Mouse (Mus musculus) limb, embryonic 14.5 days (tissue): ENCODE measurements at regions not wholly inside any gene's neighbourhood (a gene's known extent, or its start where the extent isn't known, plus 50 kb on each side); places are given as distances from the start of the nearest gene placed in this dataset.

ENCODE experiments used
- ATAC-seq: fragments of 200-750 bp; cut with Nextera tagmentation; 2 replicates; pipeline ENCODE4 v1.8.0; 2017; ENCODE audit warnings: low read depth, moderate number of reproducible peaks, moderate TSS enrichment; ENCODE audit not compliant: low FRiP score
- DNase-seq: peaks from one replicate; pipeline ENCODE4 v3.0.0-alpha.2; 2015; ENCODE audit warnings: low spot score
- H3K27ac ChIP-seq: fragments of 300-500 bp; sonication (generic); replicated peaks from 2 replicates; pipeline ENCODE4 v1.5.1; 2014; ENCODE audit warnings: low read depth, mild to moderate bottlenecking, low read length, moderate library complexity, mixed read lengths
- H3K27me3 ChIP-seq: fragments of 300-500 bp; sonication (generic); 2 replicates; pipeline ENCODE4 v1.6.1; 2014; ENCODE audit warnings: low read length, mixed read lengths; ENCODE audit not compliant: control insufficient read depth, insufficient read depth
- H3K36me3 ChIP-seq: fragments of 300-500 bp; sonication (generic); 2 replicates; pipeline ENCODE4 v1.6.1; 2014; ENCODE audit warnings: mild to moderate bottlenecking, low read length, moderate library complexity, mixed read lengths; ENCODE audit not compliant: control insufficient read depth, insufficient read depth
- H3K4me1 ChIP-seq: fragments of 300-500 bp; sonication (generic); 2 replicates; pipeline ENCODE4 v1.6.1; 2014; ENCODE audit warnings: antibody characterized with exemption, low read length, mixed read lengths; ENCODE audit not compliant: control insufficient read depth, insufficient read depth
- H3K4me2 ChIP-seq: fragments of 300-500 bp; sonication (generic); replicated peaks from 2 replicates; pipeline ENCODE4 v1.6.1; 2014; ENCODE audit warnings: low read depth, mild to moderate bottlenecking, low read length, moderate library complexity; ENCODE audit not compliant: severe bottlenecking
- H3K4me3 ChIP-seq: fragments of 300-500 bp; sonication (generic); replicated peaks from 2 replicates; pipeline ENCODE4 v1.5.1; 2014; ENCODE audit warnings: low read length
- H3K9ac ChIP-seq: fragments of 300-500 bp; sonication (generic); 2 replicates; pipeline ENCODE4 v1.6.1; 2014; ENCODE audit warnings: mild to moderate bottlenecking, low read depth, low read length, moderate library complexity; ENCODE audit not compliant: severe bottlenecking
- H3K9me3 ChIP-seq: fragments of 300-500 bp; sonication (generic); 2 replicates; pipeline ENCODE4 v1.6.1; 2016; ENCODE audit warnings: low read length; ENCODE audit not compliant: control insufficient read depth
- POLR2A ChIP-seq: fragments of 200-500 bp; IDR thresholded peaks from 2 replicates; pipeline ENCODE4 v1.8.0; 2012; ENCODE audit warnings: inconsistent platforms, mild to moderate bottlenecking, moderate library complexity, borderline replicate concordance; ENCODE audit not compliant: insufficient read depth, insufficient read length; ENCODE audit errors: extremely low read depth
- WGBS: fragments of 180-500 bp; shearing (Covaris S2); extraction: QIAGEN DNeasy Blood & Tissue Kit; methylation state at CpG from one replicate; pipeline ENCODE4 v1.1.7; 2014; 5-methylcytosine and 5-hydroxymethylcytosine counted together

DNA sequence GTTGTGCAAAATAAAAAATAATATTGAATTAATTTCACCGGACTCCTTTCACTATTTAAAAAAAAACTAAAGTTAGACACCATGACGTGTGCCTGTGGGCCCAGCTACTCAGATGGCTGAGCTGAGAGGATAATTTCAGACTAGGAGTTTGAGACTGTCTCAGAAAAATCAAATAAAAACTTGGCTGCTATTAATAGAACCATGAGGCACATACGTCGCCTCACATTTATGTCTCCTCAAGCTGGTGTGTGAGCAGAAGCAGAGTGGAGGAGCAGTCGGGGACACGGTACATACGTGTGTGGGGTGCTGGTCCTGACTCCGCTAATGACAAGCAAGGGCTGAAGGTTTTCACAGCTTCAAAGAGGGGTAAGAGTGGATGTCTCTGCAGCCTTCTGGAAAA lies 52.8 kb upstream of the Dmrtb1 start:
- no peak overlapping the region for H3K27ac ChIP-seq
- DNase-seq = no peak
- no peak overlapping the region for H3K4me2 ChIP-seq
- 82% methylated on average over 8 of the region's 8 CpGs for WGBS
- no peaks in the 10 kb centered on the region for H3K9me3 ChIP-seq
- H3K4me1 ChIP-seq = peaks cover 7% of the 10 kb centered on the region
- no peak for ATAC-seq
- H3K36me3 ChIP-seq = no peaks in the 10 kb centered on the region
- no peak overlapping the region for H3K4me3 ChIP-seq
- no peak for TF ChIP-seq POLR2A
- no peak overlapping the region for H3K9ac ChIP-seq
- peaks cover 5% of the 10 kb centered on the region; the same call in 1 of the 2 replicates for H3K27me3 ChIP-seq

GRCm38 (mm10) chr4:107737907-107738306 lies 53.9 kb upstream of the Dmrtb1 start:
- Histone ChIP-seq H3K4me2 (no peak overlapping the region), H3K4me1 (no peaks in the 10 kb centered on the region), H3K36me3 (no peaks in the 10 kb centered on the region), H3K9me3 (no peaks in the 10 kb centered on the region), H3K4me3 (no peak overlapping the region), H3K27me3 (peaks cover 5% of the 10 kb centered on the region; the same call in 1 of the 2 replicates), H3K9ac (no peak overlapping the region), H3K27ac (no peak overlapping the region)
- ATAC-seq = peak; percentile 89
- no peak for TF ChIP-seq POLR2A
- peak; percentile 73 for DNase-seq
- WGBS = 10% methylated on average over 6 of the region's 6 CpGs

- TF ChIP-seq POLR2A = no peak
- Histone ChIP-seq H3K4me2 (no peak overlapping the region), H3K4me1 (no peaks in the 10 kb centered on the region), H3K9ac (no peak overlapping the region), H3K36me3 (no peaks in the 10 kb centered on the region), H3K27ac (no peak overlapping the region), H3K27me3 (peaks cover 5% of the 10 kb centered on the region; the same call in 1 of the 2 replicates), H3K4me3 (no peak overlapping the region), H3K9me3 (no peaks in the 10 kb centered on the region)
- no peak for ATAC-seq
- 80% methylated on average over 9 of the region's 9 CpGs for WGBS
- no peak for DNase-seq
Measured at GRCm38 (mm10) chr4:107738776-107739175, 54.7 kb upstream of the Dmrtb1 start.

DNA sequence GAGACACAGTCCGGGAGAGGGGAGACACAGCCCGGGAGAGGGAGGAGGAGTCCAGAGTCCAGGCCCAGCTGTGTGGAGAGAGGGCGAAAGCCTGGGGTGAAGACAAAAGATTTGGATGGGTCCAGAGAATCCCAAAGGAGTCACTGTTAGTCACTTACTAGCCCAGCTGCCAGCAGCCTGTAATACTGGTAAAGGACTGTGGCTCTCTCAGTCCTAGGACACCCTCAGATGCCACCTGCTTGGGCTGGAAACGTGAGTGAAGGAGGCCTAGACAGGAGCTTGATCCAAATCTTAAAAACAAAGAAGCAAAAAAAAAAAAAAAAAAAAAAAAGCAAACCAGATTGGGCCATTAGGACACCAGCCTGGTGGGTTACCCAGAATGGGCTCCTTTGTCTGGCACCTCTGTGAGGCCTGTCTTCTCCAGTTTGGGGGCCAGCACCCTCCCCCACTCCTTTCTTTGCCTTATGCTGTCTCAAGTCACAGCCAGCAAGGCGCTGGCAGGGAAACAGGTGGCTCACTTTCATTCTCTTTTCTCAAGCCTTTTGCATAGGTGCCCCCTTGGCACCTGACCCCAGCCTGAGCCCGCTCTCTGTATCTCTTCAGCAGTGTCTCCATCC lies 55.9 kb upstream of the Dmrtb1 start:
- WGBS = 77% methylated on average over 6 of the region's 6 CpGs
- Histone ChIP-seq H3K4me3 (no peak overlapping the region), H3K27me3 (no peaks in the 10 kb centered on the region), H3K4me1 (no peaks in the 10 kb centered on the region), H3K27ac (no peak overlapping the region), H3K9ac (no peak overlapping the region), H3K36me3 (no peaks in the 10 kb centered on the region), H3K4me2 (no peak overlapping the region), H3K9me3 (no peaks in the 10 kb centered on the region)
- no peak for TF ChIP-seq POLR2A
- DNase-seq (no peak), ATAC-seq (no peak)

GRCm38 (mm10) chr4:107743646-107744045 lies 58.4 kb upstream of the Lrp8 start:
- Histone ChIP-seq H3K27me3 (no peaks in the 10 kb centered on the region), H3K36me3 (no peaks in the 10 kb centered on the region), H3K4me3 (no peak overlapping the region), H3K9me3 (no peaks in the 10 kb centered on the region), H3K4me1 (no peaks in the 10 kb centered on the region), H3K4me2 (no peak overlapping the region), H3K27ac (no peak overlapping the region), H3K9ac (no peak overlapping the region)
- DNase-seq (no peak), ATAC-seq (no peak)
- WGBS = 83% methylated on average over 2 of the region's 2 CpGs
- no peak for TF ChIP-seq POLR2A
